Mouse (Mus musculus): ENCODE measurements around the gene Gprc5c.

The Gprc5c gene

GRCm38 (mm10) chr11:114850452-114851268 lies at the start of gene Gprc5c:
Gprc5c (plus strand) TSS chr11:114851152.
- no peak for DNase-seq (ENCODE audit: low spot score)

DNA sequence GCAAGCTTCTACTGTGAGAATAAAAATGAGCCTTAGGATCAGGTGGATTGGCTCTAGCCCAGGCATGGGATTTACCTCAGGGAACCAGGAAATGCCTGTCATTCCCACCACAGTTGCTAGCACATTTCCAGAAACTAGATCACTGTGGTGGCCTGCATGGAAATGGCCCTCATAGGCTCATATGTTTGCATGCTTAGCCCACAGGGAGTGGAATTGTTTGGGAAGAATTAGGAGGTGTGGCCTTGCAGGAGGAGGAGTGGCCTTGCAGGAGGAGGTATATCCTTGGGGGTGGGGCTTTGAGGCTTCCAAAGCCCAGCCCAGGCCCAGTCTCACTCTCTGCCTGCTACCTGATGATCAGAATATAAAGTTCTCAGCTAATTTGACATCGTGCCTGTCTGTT lies 49.0 kb upstream of the Gprc5c start:
- no peak for DNase-seq (ENCODE audit: low spot score)

- no peak for DNase-seq (ENCODE audit: low spot score)
Measured at GRCm38 (mm10) chr11:114802540-114803267, 48.2 kb upstream of the Gprc5c start.

DNA sequence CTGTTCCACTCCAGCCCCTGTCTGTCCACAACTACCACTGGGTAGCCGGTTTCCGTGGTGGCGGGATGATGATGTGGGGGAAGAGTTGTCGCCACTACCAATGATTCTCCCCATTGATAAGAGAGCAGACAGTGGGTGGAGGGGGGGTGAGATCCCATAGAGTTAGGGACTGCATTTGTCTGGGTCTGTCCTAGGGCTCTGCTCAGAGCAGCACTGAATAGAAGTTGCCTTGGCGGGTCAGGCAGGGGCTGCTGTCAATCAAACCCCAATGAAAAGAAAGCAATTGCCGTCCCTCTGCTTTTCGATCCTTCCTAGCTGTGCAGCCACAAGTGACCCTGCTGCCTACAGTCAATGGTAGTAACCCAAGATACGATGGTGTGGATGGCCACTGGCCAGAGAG lies 47.0 kb upstream of the Gprc5c start:
- DNase-seq (ENCODE audit: low spot score) = no peak

- DNase-seq (ENCODE audit: low spot score) = no peak
Measured at GRCm38 (mm10) chr11:114807025-114807424, 43.9 kb upstream of the Gprc5c start.

DNA sequence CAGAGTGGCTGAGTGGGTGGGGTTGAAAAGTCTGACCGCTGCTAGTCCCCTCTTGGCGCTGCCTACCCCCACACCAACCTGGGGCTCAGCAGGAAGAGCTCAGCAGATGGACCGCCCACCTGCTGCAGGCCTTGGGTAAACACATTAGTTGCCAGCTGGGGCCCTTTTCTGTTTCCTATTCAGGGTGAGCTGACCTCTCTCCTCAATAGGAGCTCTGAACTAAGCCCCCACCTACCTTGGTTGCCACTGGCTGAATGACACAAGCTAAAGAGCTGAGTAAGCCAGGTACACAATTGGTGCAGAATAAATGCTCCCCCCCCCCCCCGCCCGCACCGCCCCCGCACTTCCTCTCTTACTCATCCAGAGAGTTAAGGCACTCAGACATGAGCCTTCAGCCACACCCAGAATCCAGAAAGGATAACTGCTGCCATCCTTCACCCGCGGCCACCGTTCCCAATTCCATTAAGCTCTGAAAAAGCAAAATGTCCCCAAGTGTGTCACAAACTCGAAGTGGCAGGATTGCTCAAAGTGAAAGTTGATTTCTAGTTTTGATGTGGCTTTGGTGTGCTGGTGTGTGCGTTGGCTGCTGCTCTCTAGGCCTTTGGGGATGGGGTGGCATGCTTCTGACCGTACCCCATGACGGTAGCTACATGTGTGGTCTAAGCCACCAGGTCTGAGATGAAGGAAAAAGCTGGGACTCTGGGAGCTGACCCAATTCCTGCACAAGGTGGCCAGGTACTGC lies 43.1 kb upstream of the Gprc5c start:
- DNase-seq (ENCODE audit: low spot score) = no peak

DNA sequence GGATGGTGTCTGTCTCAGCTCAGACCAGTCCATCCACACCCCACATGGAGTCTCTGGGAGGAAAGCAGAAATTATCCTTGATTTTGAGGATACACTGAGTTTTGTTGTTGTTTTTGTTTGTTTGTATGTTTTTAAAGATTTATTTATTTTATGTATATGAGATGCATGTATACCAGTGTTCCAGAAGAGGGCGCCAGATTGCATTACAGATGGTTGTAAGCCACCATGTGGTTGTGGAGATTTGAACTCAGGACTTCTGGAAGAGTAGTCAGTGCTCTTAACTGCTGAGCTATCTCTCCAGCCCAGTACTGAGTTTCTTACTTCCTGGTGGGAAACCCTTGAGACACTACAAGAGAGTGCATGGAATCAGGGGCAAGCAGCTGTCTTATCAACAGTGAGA lies 41.6 kb upstream of the Gprc5c start:
- no peak for DNase-seq (ENCODE audit: low spot score)

GRCm38 (mm10) chr11:114810344-114810743 lies 40.6 kb upstream of the Gprc5c start:
- DNase-seq (ENCODE audit: low spot score) = no peak

DNA sequence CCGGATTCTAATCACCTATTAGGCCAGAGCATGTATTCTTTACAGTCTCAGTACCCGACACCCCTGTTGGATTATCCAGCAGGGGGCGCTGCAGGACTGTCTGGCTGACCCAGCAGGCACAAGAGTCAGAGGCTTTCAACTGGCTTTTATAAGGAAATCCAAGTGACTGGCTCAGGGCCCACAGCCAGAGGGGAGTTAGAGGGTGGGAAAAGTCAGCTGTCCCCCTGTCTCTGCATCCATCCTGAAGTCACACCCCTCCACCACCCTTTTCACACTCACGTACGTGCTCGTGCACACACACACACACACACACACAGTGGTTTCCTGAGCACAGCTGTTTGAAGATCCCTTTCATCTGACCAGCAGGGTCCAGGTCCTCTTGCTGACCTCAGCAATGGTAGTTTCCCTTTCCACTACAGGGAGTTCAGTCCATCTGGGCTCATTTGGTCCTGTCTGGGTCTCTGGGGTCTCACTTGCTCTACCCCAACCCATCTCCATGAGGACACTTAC lies 38.2 kb upstream of the Gprc5c start:
- DNase-seq (ENCODE audit: low spot score) = peak; percentile 89

- no peak for DNase-seq (ENCODE audit: low spot score)
Measured at GRCm38 (mm10) chr11:114814873-114815592, 35.9 kb upstream of the Gprc5c start.

- no peak for DNase-seq (ENCODE audit: low spot score)
Measured at GRCm38 (mm10) chr11:114816934-114817333, 34.0 kb upstream of the Gprc5c start.

- no peak for DNase-seq (ENCODE audit: low spot score)
Measured at GRCm38 (mm10) chr11:114818185-114818584, 32.8 kb upstream of the Gprc5c start.

DNA sequence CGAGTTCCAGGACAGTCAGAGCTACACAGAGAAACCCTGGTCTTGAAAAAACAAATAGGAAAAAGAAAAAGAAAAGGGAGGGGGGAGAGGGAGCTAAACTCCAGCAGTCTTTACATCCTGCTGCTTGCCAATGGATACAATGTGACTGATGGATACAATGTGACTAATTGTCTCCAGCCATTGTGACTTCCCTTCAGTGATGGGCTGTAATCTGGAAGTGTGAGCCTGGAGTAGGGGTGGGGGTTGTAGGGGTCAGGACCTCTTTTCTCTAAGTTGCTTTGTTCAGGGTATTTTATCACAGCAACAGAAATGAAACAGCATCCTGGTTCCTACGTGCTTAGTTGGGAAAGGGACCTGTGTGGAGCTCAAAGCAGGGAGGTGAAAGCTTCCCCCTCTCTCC lies 31.8 kb upstream of the Gprc5c start:
- no peak for DNase-seq (ENCODE audit: low spot score)

- DNase-seq (ENCODE audit: low spot score) = no peak
Measured at GRCm38 (mm10) chr11:114820444-114820843, 30.5 kb upstream of the Gprc5c start.

DNA sequence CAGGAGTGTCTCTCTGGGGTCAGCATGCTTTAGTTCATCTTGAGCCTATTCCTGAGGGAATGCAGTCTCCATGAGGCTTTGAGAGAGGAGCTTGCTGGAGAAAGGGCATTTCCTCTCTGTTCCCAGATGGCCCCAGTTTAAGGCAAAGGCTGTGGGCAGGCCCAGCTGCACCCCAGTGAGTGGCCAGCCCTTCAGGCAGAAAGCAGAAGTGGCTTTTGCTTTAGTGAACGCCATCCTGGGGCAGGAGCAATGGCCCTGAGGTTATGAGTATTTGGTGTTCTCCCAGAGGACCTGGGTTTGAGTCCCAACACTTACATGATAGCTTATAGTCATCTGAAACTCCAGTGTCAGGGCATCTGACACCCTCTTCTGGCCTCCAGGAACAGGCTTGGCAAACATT lies 29.6 kb upstream of the Gprc5c start:
- DNase-seq (ENCODE audit: low spot score) = peak; percentile 21

- DNase-seq (ENCODE audit: low spot score) = peak; percentile 55
Measured at GRCm38 (mm10) chr11:114822727-114823126, 28.2 kb upstream of the Gprc5c start.

DNA sequence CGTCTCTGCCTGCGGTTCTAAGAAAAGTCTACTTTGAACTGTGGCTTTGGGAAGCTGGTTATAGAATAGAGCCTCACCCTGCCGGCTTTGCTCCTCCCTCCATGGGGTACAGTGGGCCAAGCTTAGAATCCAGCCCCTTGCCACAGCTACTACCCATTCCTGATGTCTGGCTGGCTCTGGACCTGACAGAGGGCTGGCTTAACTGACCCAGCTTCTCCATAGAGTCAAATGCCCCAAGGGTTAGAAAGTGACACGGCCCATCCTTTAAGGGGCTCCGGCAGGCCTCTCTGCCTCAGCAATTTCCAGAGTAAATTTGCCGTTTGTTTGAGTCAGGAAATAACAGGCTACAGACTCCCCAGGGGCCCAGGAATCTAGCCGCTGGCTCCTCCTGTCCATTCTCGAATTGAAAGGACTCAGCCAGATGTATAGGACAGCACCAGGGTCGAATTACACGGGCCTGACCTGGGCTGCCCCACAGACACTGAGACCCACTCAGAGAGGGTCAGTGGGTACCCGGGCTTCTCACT lies 27.7 kb upstream of the Gprc5c start:
- no peak for DNase-seq (ENCODE audit: low spot score)

DNA sequence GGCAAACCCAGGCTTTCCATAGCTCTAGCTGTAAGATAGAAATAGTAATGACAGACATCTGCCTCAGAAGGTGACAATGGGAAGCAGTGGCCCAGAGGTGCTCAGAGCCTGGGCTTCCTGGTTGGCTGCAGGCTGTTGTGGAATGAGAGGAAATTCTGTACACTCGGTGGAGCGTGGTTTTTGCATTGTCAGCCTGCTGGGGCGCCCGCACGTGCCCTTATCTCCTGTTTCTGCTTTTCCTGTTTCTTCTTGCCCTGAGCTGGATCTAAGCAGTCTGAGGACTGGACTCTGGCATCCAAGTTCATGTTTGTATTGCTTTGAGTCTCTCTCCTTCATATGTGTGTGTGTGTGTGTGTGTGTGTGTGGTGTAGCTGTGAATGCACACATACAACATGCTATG lies 24.3 kb upstream of the Gprc5c start:
- no peak for DNase-seq (ENCODE audit: low spot score)

DNA sequence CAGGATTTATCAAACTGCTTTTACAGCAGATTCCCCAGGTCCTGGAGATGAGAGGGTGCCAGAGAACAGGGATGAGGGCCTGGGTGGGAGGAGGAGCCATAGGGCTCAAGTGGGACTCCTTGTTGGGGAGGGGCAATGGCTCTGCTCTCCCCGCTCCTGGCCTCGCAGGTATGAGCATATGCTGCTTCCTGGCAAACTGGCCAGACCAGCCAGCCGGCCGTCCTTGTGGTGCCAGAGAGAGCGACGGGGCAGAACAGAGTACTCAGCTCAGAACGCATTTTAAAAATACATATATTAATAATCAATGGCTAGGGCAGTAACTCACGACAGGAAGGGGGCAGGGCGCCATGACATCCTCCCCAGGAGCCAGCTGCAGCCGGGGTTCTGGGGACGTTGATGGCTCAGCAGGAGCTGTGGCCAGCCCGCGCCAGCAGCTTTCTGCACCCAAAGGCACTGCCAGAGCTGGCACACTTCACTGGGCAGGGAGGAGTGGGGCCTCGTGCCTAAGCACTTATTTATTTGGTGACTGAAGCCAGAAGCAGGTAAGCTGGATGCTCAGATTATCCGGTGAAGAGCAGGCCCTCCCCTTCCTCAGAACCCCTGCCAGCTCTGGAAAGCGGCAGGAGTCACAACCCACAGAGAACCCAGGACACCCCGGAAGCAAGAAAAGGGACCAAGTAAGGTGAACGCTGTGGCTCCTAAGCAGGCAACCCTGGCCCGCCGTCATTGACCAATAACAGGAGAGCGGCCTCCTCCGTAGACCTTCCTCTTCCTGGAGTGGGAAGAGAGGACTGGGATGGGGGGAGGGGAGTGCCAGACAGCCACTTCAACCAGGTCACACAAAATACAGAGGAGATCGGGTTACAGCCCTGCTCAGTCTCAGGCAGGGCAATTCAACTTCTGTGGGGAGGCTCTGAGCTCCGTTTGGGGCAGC lies 21.2 kb upstream of the Gprc5c start:
- DNase-seq (ENCODE audit: low spot score) = no peak

DNA sequence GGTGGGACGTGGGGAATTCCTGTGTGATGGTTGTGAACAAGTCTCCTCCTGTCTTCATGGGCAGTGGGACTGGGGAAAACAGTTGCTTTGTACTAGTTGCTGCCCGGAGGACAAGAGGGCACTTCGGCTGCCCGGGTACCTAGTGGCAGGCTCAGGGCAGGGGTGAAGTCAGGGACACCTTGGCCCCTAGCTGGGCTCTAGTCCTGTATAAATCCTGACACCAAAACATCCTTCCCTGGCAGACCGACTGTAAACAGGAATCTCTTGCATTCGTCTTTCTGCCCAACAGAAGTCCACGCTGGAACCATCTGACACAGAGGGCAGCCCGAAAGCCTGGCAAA lies 20.5 kb upstream of the Gprc5c start:
- DNase-seq (ENCODE audit: low spot score) = no peak

- DNase-seq (ENCODE audit: low spot score) = no peak
Measured at GRCm38 (mm10) chr11:114833166-114833565, 17.8 kb upstream of the Gprc5c start.
